Mouse (Mus musculus): ENCODE measurements around the gene Lsm14a. TPM values are rescaled to one million over a fixed set of nuclear protein-coding genes. Genes with fewer than 3 reads are reported as not detected.

Gene Lsm14a
- 131 and 149 TPM in 2 replicates for total RNA-seq (2023)

GRCm38 (mm10) chr7:34393215-34393614 is at the start of gene Lsm14a:
TSS of gene Lsm14a (minus strand) at chr7:34393315.

GRCm38 (mm10) chr7:34313443-34313875 is 79.7 kb downstream of the Lsm14a start, which contains the start of gene 4931406P16Rik:
TSS of gene 4931406P16Rik (minus strand) at chr7:34313551.

Other genes with a start within 250 kb of the Lsm14a start
- gene Uba2, start 223.7 kb downstream of the Lsm14a start, total RNA-seq (2023), result 46.9 and 55.1 TPM in 2 replicates
- gene Pdcd2l, start 196.7 kb downstream of the Lsm14a start, total RNA-seq (2023), result 12.2 and 16.2 TPM in 2 replicates
- 844 and 975 TPM in 2 replicates for gene Gpi1, start 163.0 kb downstream of the Lsm14a start, total RNA-seq (2023)
- gene Gm6096, start 142.3 kb downstream of the Lsm14a start, total RNA-seq (2023), result not detected in 2 replicates
- 17.6 and 23.8 TPM in 2 replicates for gene 4931406P16Rik, start 79.8 kb downstream of the Lsm14a start, total RNA-seq (2023)

Data from neutrophil, adult 65 days (primary cell).